Mouse (Mus musculus): ENCODE measurements around the gene Sh3pxd2b. TPM values are rescaled to one million over a fixed set of nuclear protein-coding genes. Genes with fewer than 3 reads are reported as not detected.
A peak's percentile ranks its signal among the peaks of the same experiment; 100 is the strongest.

The Sh3pxd2b gene
- polyA plus RNA-seq, 1 experiment from 2014 or later = 24.6 TPM

DNA sequence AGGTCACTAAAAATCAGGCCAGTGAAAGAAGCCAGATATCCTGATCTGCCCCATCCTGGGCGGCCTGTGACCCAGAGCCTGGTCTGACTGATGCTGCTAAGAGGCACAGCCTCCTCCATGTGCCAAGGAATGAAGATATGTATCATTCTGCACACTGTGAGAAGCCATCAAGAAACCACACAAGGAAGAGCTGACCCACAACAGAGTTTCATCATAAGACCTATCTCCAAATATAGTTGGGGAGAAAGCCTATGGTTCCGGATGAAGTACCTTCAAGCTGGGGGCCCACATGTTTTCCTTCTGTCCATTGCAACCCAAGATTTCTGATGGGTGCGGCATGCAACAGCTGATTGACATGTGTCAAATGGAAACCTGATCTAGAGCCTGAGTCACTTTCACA, 31.6 kb upstream of the Sh3pxd2b start:
- Histone ChIP-seq H3K4me1 (no peaks in the 10 kb centered on the region), H3K27me3 (replicated peaks) (no peaks in the 10 kb centered on the region), H3K4me3 (no peak overlapping the region), H3K9me3 (no peaks in the 10 kb centered on the region), H3K4me2 (replicated peaks) (no peak overlapping the region), H3K9ac (no peak overlapping the region), H3K36me3 (no peaks in the 10 kb centered on the region), H3K27ac (no peak overlapping the region)
- WGBS = 91% methylated on average over 3 of the region's 3 CpGs
- ATAC-seq (ENCODE audit: low FRiP score, low read depth) = no peak

DNA sequence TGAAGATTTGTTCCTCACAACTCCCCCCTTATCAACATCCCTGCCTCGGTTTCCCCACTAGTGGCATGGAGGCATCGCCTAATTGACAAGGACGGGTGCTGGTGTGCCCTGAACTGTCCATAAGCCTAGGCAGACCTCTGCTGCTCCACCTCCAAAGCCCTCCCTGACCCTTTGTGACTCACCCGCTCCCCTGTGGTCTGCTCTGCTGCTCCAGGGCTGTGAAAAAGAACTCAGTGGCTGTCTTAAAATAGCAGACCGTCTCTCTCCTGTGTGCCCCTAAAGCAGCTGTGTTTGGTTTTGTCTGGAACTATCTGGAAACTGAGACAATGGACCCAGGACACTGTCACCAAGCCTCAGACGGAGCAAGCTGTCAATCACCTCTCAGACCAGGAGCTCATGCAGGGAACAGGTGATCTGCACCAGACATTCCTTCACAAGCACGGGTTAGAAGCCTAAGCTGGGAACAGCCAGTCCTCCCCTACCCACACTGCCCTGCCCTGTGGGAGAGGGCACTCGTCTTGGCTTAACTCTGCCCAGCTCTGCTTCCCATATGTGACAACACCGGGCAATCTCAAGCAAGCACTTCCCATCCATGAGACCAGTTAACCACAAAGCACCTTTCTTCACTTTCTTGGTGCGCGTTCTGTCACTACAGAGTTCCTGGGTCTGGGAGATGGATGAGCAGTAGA, 27.0 kb upstream of the Sh3pxd2b start:
- H3K27ac ChIP-seq = no peak overlapping the region
- H3K27me3 ChIP-seq (replicated peaks) = no peaks in the 10 kb centered on the region
- no peaks in the 10 kb centered on the region for H3K4me1 ChIP-seq
- H3K4me3 ChIP-seq = no peak overlapping the region
- H3K4me2 ChIP-seq (replicated peaks) = no peak overlapping the region
- H3K36me3 ChIP-seq = no peaks in the 10 kb centered on the region
- H3K9me3 ChIP-seq = no peaks in the 10 kb centered on the region
- no peak overlapping the region for H3K9ac ChIP-seq
- ATAC-seq (ENCODE audit: low FRiP score, low read depth) = no peak
- 67% methylated on average over 11 of the region's 11 CpGs for WGBS

DNA sequence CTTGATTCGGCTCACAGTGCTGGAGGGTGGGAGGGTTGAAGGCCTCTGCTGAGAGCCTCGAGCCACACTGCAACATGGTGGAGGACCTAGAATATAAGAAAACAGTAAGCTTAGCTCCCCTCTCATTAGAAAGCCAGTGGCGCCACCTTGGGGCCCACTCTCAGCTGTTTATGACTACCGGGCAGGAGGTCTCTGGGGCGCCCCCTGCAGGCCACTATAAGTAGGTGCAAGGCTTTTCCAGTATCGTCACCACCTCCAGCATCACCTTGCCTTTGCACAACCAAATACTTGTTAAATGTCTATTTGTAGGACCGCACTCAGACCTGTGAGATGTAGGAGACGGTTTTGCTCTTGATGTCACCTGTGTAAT, 26.4 kb upstream of the Sh3pxd2b start:
- Histone ChIP-seq H3K36me3 (no peaks in the 10 kb centered on the region), H3K27me3 (replicated peaks) (no peaks in the 10 kb centered on the region), H3K27ac (no peak overlapping the region), H3K4me1 (no peaks in the 10 kb centered on the region), H3K9me3 (no peaks in the 10 kb centered on the region), H3K4me3 (no peak overlapping the region), H3K4me2 (replicated peaks) (no peak overlapping the region), H3K9ac (no peak overlapping the region)
- WGBS = 45% methylated on average over 8 of the region's 8 CpGs
- ATAC-seq (ENCODE audit: low FRiP score, low read depth) = no peak

DNA sequence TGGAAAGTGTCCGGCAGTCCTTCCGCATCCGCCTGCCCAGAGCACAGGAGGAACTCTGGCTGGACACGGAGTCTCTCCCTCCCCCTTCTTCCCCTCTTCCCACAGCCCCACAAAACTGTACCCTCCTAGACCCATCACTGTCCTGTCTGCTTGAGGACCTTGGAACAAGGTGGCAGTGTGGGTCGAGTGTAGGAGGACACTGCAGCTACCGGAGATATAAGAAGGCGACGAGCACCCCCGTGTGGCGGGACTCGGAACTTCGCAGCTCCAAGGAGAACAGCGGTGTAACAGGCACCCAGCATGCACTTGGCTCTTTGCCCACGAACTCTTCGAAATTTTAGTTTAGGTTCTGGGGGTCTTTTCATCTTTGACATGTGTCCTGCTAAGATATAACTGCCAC, 23.0 kb upstream of the Sh3pxd2b start:
- Histone ChIP-seq H3K4me1 (no peaks in the 10 kb centered on the region), H3K36me3 (no peaks in the 10 kb centered on the region), H3K9ac (no peak overlapping the region), H3K27me3 (replicated peaks) (no peaks in the 10 kb centered on the region), H3K9me3 (no peaks in the 10 kb centered on the region), H3K4me3 (no peak overlapping the region), H3K27ac (no peak overlapping the region), H3K4me2 (replicated peaks) (peak overlapping the region; percentile 40)
- 12% methylated on average over 15 of the region's 15 CpGs for WGBS
- ATAC-seq (ENCODE audit: low FRiP score, low read depth) = peak; percentile 76

DNA sequence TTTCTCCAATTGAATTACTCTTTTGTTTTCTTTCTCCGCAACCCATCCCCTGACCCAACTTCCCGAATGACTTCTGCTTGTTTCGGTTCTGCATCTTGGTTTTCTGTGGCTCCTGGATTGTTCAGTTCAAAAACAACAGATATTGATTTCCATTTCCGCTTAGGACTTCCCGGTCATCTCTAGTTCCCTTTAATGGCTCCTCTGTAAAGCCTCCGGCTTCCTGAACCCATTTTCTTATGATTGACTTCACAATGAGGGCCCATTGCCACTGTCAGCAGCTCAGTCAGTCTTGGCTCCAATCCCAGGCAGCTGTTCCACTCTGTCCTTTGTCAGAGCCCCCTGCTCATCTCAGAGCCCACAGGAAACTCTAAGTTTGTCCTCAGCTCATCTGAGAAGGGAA, 16.5 kb upstream of the Sh3pxd2b start:
- H3K4me3 ChIP-seq = no peak overlapping the region
- no peak overlapping the region; the same call in 1 of the 2 replicates for H3K4me2 ChIP-seq (replicated peaks)
- H3K27ac ChIP-seq = no peak overlapping the region
- no peaks in the 10 kb centered on the region for H3K36me3 ChIP-seq
- no peaks in the 10 kb centered on the region for H3K9me3 ChIP-seq
- no peak for ATAC-seq (ENCODE audit: low FRiP score, low read depth)
- WGBS = 44% methylated on average over 6 of the region's 6 CpGs
- peaks cover 4% of the 10 kb centered on the region; the same call in 1 of the 2 replicates for H3K4me1 ChIP-seq
- no peak overlapping the region for H3K9ac ChIP-seq
- H3K27me3 ChIP-seq (replicated peaks) = no peaks in the 10 kb centered on the region

DNA sequence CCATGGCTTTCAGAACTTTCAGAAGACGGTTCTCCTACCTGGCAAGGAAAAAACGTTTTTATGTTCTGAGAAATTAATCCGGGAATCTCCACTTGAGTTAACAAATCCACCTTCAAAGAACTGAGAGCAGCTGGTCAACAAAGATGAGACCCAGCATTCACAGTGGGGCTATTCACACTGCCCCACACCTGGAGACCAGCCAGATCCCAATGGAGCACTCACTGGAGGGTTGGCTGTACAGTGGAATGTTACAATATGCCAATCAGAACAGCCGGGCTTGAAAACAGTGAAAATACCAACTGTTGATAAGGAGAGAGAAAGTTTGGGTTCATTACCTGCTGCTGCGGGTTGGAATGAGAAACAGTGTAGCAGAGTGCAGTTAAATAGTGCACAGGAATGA, 15.8 kb upstream of the Sh3pxd2b start:
- no peak for ATAC-seq (ENCODE audit: low FRiP score, low read depth)
- Histone ChIP-seq H3K4me1 (peaks cover 4% of the 10 kb centered on the region; the same call in 1 of the 2 replicates), H3K4me2 (replicated peaks) (no peak overlapping the region), H3K9ac (no peak overlapping the region), H3K36me3 (no peaks in the 10 kb centered on the region), H3K27me3 (replicated peaks) (no peaks in the 10 kb centered on the region), H3K9me3 (no peaks in the 10 kb centered on the region), H3K4me3 (no peak overlapping the region), H3K27ac (no peak overlapping the region)
- 78% methylated on average over 5 of the region's 5 CpGs for WGBS

DNA sequence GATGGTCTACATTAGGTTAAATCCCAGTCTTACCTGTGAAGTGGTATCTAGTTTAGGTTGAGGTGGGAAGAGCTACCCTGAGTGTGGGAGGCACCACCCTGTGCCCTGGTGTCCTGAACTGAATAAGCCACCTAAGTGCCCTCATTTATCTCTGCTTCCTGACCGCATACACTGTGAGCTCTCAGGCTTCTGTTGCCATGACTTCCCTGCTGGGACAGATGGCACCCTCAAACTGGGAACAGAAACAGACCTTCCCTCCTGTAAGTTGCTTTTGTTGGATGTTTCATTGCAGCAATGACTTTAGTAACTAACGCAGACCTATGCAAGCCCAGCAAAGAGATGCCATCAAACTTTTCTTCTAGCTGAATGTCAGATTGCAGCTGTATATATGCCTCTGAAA, 14.4 kb upstream of the Sh3pxd2b start:
- H3K36me3 ChIP-seq = no peaks in the 10 kb centered on the region
- no peaks in the 10 kb centered on the region for H3K27me3 ChIP-seq (replicated peaks)
- peaks cover 4% of the 10 kb centered on the region; the same call in 1 of the 2 replicates for H3K4me1 ChIP-seq
- H3K4me3 ChIP-seq = no peak overlapping the region
- H3K9ac ChIP-seq = no peak overlapping the region
- H3K9me3 ChIP-seq = no peaks in the 10 kb centered on the region
- H3K27ac ChIP-seq = no peak overlapping the region
- ATAC-seq (ENCODE audit: low FRiP score, low read depth) = no peak
- no peak overlapping the region for H3K4me2 ChIP-seq (replicated peaks)
- WGBS = 71% methylated on average over 2 of the region's 2 CpGs

DNA sequence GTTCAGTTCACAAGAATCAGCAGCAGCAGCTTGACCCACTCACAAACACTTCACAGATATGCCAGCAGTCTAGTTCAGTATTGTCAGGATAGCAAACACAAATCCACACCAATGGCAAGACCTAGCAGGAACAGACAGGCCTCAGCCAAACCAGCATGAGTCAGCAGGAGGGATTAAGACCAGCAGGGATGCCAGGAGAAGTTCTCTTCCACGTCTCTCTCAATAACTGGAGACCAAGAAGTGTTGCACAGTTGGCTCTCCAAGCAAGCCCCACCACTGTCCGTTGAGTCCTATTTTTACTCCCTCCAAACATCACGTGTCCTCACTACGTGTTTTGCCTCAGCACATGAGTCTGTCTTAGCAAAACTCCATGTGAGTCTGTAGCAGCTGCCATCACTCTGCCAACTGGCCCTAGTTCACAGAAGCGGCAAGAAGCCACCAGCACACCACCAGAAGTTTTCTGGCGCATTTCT, 11.1 kb upstream of the Sh3pxd2b start:
- H3K27ac ChIP-seq = no peak overlapping the region
- H3K36me3 ChIP-seq = no peaks in the 10 kb centered on the region
- no peaks in the 10 kb centered on the region for H3K9me3 ChIP-seq
- no peak overlapping the region for H3K4me3 ChIP-seq
- no peak for ATAC-seq (ENCODE audit: low FRiP score, low read depth)
- H3K4me2 ChIP-seq (replicated peaks) = no peak overlapping the region
- 86% methylated on average over 6 of the region's 6 CpGs for WGBS
- no peaks in the 10 kb centered on the region for H3K4me1 ChIP-seq
- H3K27me3 ChIP-seq (replicated peaks) = no peaks in the 10 kb centered on the region
- no peak overlapping the region for H3K9ac ChIP-seq

DNA sequence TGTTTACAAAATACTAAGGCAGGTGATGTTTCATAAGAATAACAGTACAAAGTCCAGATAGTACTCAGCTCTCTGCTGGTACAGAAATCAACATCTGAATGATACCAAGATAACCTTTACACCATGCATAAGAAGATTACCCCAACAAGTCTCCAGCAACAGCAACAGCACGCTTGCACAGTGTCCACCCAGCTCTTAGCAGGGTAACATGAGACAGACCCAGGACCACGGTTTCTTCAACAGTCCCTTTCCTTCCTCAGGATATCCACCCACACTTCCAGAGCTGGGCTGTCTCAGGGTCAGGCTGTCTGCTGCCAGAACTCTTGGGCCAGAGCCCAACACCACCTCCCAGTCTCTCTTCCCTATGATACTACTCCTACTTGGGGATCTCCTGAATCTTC, 8.5 kb upstream of the Sh3pxd2b start:
- no peaks in the 10 kb centered on the region for H3K4me1 ChIP-seq
- no peak overlapping the region for H3K9ac ChIP-seq
- no peak overlapping the region for H3K27ac ChIP-seq
- no peaks in the 10 kb centered on the region for H3K27me3 ChIP-seq (replicated peaks)
- 81% methylated on average over 2 of the region's 2 CpGs for WGBS
- H3K4me3 ChIP-seq = no peak overlapping the region
- no peaks in the 10 kb centered on the region for H3K36me3 ChIP-seq
- H3K9me3 ChIP-seq = no peaks in the 10 kb centered on the region
- no peak for ATAC-seq (ENCODE audit: low FRiP score, low read depth)
- H3K4me2 ChIP-seq (replicated peaks) = no peak overlapping the region

DNA sequence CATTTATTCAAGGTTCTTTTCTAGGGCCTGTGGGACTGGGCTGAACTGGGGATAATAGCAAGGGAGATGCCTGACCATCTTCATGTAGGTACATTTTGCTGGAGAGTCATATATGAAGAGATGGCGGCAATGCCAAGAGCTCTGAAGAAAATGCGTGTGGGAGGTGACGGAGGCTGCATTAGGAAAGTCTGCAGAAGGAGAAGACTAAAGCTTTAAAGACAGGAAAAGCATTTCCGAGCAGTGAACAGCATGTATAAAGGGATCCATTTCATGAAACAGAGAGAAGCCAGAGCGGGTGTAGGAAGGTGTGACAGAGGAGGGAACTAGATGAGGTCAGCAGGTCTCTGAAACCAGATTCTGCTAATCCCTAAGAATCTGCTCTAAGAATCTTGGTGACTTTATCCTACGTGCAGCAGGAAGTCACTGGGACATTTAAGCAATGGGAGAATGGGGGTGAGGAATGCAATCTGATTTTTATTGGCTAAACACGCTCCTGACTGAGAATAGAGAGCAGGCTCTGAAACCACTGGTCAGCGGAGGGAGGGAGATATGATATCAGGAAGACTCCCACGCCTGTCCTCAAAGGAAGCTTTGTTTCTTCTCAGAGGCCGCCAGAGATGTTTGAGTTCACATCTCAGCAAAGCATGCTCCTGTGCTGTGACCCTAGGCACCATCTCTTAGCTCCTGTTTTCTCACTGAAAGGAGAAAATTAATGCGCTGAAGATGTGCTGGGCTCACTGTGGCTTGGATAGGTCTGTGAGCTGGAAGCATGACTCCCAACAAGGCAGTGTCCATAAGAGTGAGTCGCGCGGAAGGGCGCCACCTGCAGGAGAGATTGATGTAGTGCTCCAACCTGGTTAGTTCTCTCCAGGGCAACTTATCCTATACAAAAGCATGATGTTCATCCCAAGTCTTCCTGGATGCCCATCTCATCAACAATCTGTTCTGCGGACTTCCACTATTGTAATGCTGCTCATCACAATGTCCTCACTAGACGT, 6.8 kb upstream of the Sh3pxd2b start:
- Histone ChIP-seq H3K4me2 (replicated peaks) (no peak overlapping the region), H3K9ac (no peak overlapping the region), H3K4me1 (no peaks in the 10 kb centered on the region), H3K9me3 (no peaks in the 10 kb centered on the region), H3K27ac (no peak overlapping the region), H3K4me3 (no peak overlapping the region), H3K36me3 (no peaks in the 10 kb centered on the region), H3K27me3 (replicated peaks) (no peaks in the 10 kb centered on the region)
- WGBS = 46% methylated on average over 17 of the region's 17 CpGs
- ATAC-seq (ENCODE audit: low FRiP score, low read depth) = peak; percentile 65; the same call in 1 of the 2 replicates

DNA sequence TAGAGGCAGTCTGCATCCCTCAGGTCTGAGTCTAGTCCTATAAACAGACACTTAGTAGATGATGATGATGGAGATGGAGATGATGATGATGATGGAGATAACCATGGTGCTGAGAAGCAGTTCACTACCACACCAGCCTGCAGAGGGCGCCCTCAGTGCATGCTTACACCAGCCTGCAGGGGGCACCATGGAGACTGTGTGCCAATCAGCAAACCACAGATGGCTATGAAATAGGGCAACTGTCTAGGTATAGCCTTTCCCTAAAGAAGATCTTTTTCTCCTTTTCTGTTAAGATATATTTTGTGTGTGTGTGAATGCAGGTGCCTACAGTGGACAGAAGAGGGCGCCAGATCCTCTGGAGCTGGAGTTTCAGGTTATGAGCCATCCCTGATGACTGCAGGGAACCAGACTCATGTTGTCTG, 4.8 kb upstream of the Sh3pxd2b start:
- no peak overlapping the region for H3K4me2 ChIP-seq (replicated peaks)
- no peaks in the 10 kb centered on the region for H3K9me3 ChIP-seq
- peaks cover 8% of the 10 kb centered on the region; the same call in 1 of the 2 replicates for H3K4me1 ChIP-seq
- no peaks in the 10 kb centered on the region for H3K27me3 ChIP-seq (replicated peaks)
- no peak overlapping the region for H3K9ac ChIP-seq
- H3K27ac ChIP-seq = no peak overlapping the region
- H3K36me3 ChIP-seq = no peaks in the 10 kb centered on the region
- 19% methylated on average over 2 of the region's 2 CpGs for WGBS
- no peak for ATAC-seq (ENCODE audit: low FRiP score, low read depth)
- no peak overlapping the region for H3K4me3 ChIP-seq

DNA sequence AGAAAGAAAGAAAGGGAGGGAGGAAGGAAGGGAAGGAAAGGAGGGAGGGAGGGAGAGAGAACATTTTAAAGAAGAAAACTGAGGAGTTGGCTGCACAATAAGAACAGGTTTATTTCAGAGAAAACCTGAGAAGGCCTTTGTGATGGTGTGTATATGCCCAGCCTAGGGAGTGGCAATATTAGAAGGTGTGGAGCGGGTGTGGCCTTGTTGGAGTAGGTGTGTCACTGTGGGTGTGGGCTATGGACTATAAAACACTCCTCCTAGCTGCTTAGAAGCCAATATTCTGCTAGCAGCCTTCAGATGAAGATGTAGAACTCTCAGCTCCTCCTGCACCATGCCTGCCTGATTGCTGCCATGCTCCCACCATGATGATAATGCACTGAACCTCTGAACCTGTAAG, 4.3 kb upstream of the Sh3pxd2b start:
- 94% methylated on average over 1 of the region's 1 CpGs for WGBS
- no peaks in the 10 kb centered on the region for H3K9me3 ChIP-seq

More for the DNA sequence above, 4.3 kb upstream of the Sh3pxd2b start:
- no peak overlapping the region for H3K9ac ChIP-seq
- no peak for ATAC-seq (ENCODE audit: low FRiP score, low read depth)
- H3K27me3 ChIP-seq (replicated peaks) = no peaks in the 10 kb centered on the region
- no peaks in the 10 kb centered on the region for H3K36me3 ChIP-seq
- H3K4me1 ChIP-seq = peaks cover 12% of the 10 kb centered on the region
- no peak overlapping the region for H3K4me2 ChIP-seq (replicated peaks)
- no peak overlapping the region for H3K4me3 ChIP-seq
- no peak overlapping the region for H3K27ac ChIP-seq
